ENCODE assay signal across 8 mouse cellular contexts in the genomic region with DNA sequence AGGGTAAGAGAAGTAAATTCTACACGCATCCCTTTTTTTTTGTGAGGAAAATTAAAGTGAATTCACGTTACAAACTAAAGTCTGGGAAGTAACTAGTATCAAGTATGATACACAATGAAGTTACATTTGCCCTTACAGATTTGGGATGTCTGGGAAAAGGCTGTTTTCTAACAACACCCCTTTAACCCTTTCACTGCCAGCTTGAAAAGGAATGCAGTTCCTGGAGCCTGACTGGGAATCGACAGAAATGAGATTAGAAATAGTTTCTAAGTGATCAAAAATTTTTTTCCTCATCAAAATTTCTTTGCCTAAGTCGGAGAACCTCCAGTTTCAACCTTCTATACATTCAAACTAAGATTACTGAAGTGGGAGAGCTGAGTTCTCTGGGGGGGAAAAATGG. TPM values are rescaled to one million over a fixed set of nuclear protein-coding genes. Genes with fewer than 3 reads are reported as not detected.
DNase-seq lines count a peak whose midpoint lies in the region; ATAC-seq and TF ChIP-seq lines count a peak whose summit lies in the region.

No protein-coding gene starts in this region.

- H3K27ac ChIP-seq in embryonic facial prominence, embryonic 11.5 days (replicated peaks; ENCODE audit: low read depth, low read length): no peak overlapping the region
- H3K27ac ChIP-seq in intestine, postnatal 0 days (ENCODE audit: low read depth, low read length): peak overlapping the region; percentile 93

- WGBS in embryonic facial prominence, embryonic 11.5 days: 22% methylated on average over 4 of the region's 4 CpGs
- WGBS in intestine, postnatal 0 days: 14% methylated on average over 4 of the region's 4 CpGs

- no peaks in the 10 kb centered on the region for H3K9me3 ChIP-seq in embryonic facial prominence, embryonic 11.5 days (replicated peaks; ENCODE audit: control insufficient read depth, low read length)
- no peaks in the 10 kb centered on the region for H3K9me3 ChIP-seq in intestine, postnatal 0 days (ENCODE audit: control insufficient read depth)

- no peaks in the 10 kb centered on the region for H3K27me3 ChIP-seq in embryonic facial prominence, embryonic 11.5 days (ENCODE audit: control insufficient read depth, insufficient read depth, low read length)
- H3K27me3 ChIP-seq in intestine, postnatal 0 days (replicated peaks; ENCODE audit: control insufficient read depth, insufficient read depth, low read length): no peaks in the 10 kb centered on the region

- no peak for TF ChIP-seq CTCF in intestine, postnatal 0 days (IDR thresholded peaks at IDR 0.05; ENCODE audit: low read depth)

- peak overlapping the region; percentile 72 for H3K9ac ChIP-seq in embryonic facial prominence, embryonic 11.5 days (replicated peaks; ENCODE audit: low read length)
- peak overlapping the region; percentile 85 for H3K9ac ChIP-seq in intestine, postnatal 0 days (ENCODE audit: low read depth, low read length)

- ATAC-seq in embryonic facial prominence, embryonic 11.5 days (replicated peaks; ENCODE audit: insufficient number of reproducible peaks, low FRiP score, low TSS enrichment, low read depth): no peak
- ATAC-seq in intestine, postnatal 0 days: no peak

- no peaks in the 10 kb centered on the region for H3K36me3 ChIP-seq in embryonic facial prominence, embryonic 11.5 days (replicated peaks; ENCODE audit: control insufficient read depth, insufficient read depth, low read depth, low read length)
- peaks cover 14% of the 10 kb centered on the region; the same call in 1 of the 2 replicates for H3K36me3 ChIP-seq in intestine, postnatal 0 days (ENCODE audit: control insufficient read depth, insufficient read depth)

- H3K4me1 ChIP-seq in embryonic facial prominence, embryonic 11.5 days (ENCODE audit: control insufficient read depth, insufficient read depth, low read length): no peaks in the 10 kb centered on the region
- H3K4me1 ChIP-seq in intestine, postnatal 0 days (replicated peaks; ENCODE audit: control insufficient read depth, insufficient read depth, low read length): 0 out of 2 replicates have a peak, but pooled peaks cover 6% of the 10 kb centered on the region

- DNase-seq in cerebellum, postnatal 10 days: peak; percentile 42 to 77
- no peak for DNase-seq in cerebellum, adult 11-12 months
- DNase-seq in 416B (ENCODE audit: low read depth): peak; percentile 32
- DNase-seq in embryonic facial prominence, embryonic 11.5 days (ENCODE audit: low spot score): peak; percentile 73
- DNase-seq in retina, embryonic 14.5 days (ENCODE audit: low spot score): peak; percentile 60
- no peak for DNase-seq in layer of hippocampus, adult 11-12 months (ENCODE audit: low spot score)
- no peak for DNase-seq in left cerebral cortex, adult 18-20 months (ENCODE audit: low spot score in 2 of 2)

- H3K4me3 ChIP-seq in embryonic facial prominence, embryonic 11.5 days (ENCODE audit: low read depth, low read length): peak overlapping the region; percentile 89
- H3K4me3 ChIP-seq in intestine, postnatal 0 days (ENCODE audit: low read depth, low read length): peak overlapping the region; percentile 100

- peak overlapping the region; percentile 74 for H3K4me2 ChIP-seq in embryonic facial prominence, embryonic 11.5 days (ENCODE audit: low read depth, low read length)
- H3K4me2 ChIP-seq in intestine, postnatal 0 days (replicated peaks; ENCODE audit: low read depth): peak overlapping the region; percentile 64

RNA-seq across cellular contexts. Expression of gene Hadha, which starts 0.9 kb away (rescaled TPM):
- polyA plus RNA-seq in embryonic facial prominence, embryonic 11.5 days (2014; fragmentation: Nextera tagmentation; extraction: Ambion mirVana): 101 and 102 TPM in 2 replicates
- polyA plus RNA-seq in intestine, postnatal 0 days (2015; fragmentation: Nextera tagmentation; extraction: Ambion mirVana): 301 and 307 TPM in 2 replicates
- 10 to 100 TPM; 58.3 to 64.8 TPM for total RNA-seq in left cerebral cortex, adult 18-20 months (2021)

RNA-seq across cellular contexts. Expression of gene Hadhb, which starts 1.0 kb away (rescaled TPM):
- 133 and 139 TPM in 2 replicates for polyA plus RNA-seq in embryonic facial prominence, embryonic 11.5 days (2014; fragmentation: Nextera tagmentation; extraction: Ambion mirVana)
- 392 and 420 TPM in 2 replicates for polyA plus RNA-seq in intestine, postnatal 0 days (2015; fragmentation: Nextera tagmentation; extraction: Ambion mirVana)
- total RNA-seq in left cerebral cortex, adult 18-20 months (2021): 10 to 100 TPM; 78.7 to 78.9 TPM

RNA-seq across cellular contexts. Expression of gene 3110082J24Rik, which starts 48.1 kb away (rescaled TPM):
- 0.62 and 0.85 TPM in 2 replicates for polyA plus RNA-seq in embryonic facial prominence, embryonic 11.5 days (2014; fragmentation: Nextera tagmentation; extraction: Ambion mirVana)
- polyA plus RNA-seq in intestine, postnatal 0 days (2015; fragmentation: Nextera tagmentation; extraction: Ambion mirVana): not detected in 2 replicates
- total RNA-seq in left cerebral cortex, adult 18-20 months (2021): 1 to 10 TPM; 2.0 to 3.5 TPM

RNA-seq across cellular contexts. Expression of gene Garem2, which starts 49.1 kb away (rescaled TPM):
- polyA plus RNA-seq in embryonic facial prominence, embryonic 11.5 days (2014; fragmentation: Nextera tagmentation; extraction: Ambion mirVana): 3.1 TPM in 2 replicates
- 0.20 TPM in 2 replicates for polyA plus RNA-seq in intestine, postnatal 0 days (2015; fragmentation: Nextera tagmentation; extraction: Ambion mirVana)
- total RNA-seq in left cerebral cortex, adult 18-20 months (2021): 10 to 100 TPM in 1 of 2 experiments, 1 to 10 TPM in 1; 10.0 to 10.7 TPM

RNA-seq across cellular contexts. Expression of gene Adgrf3, which starts 51.5 kb away (rescaled TPM):
- polyA plus RNA-seq in embryonic facial prominence, embryonic 11.5 days (2014; fragmentation: Nextera tagmentation; extraction: Ambion mirVana): not detected in 2 replicates
- polyA plus RNA-seq in intestine, postnatal 0 days (2015; fragmentation: Nextera tagmentation; extraction: Ambion mirVana): 0.07 TPM in 1 of 2 replicates, not detected in the other
- under 1 TPM in 1 of 2 experiments, not detected in 1; 0.37 TPM for total RNA-seq in left cerebral cortex, adult 18-20 months (2021)

Comparison
In these comparisons a context has a peak if more than half of its experiments do, and no peak if none do; other contexts are left out.
1. DNase-seq: peak in cerebellum, postnatal 10 days (2 of 2), 416B (single experiment), embryonic facial prominence, embryonic 11.5 days (single experiment) and retina, embryonic 14.5 days (single experiment); none in cerebellum, adult 11-12 months (single experiment), layer of hippocampus, adult 11-12 months (single experiment) and left cerebral cortex, adult 18-20 months (0 of 2).